Mouse (Mus musculus) hindbrain, embryonic 10.5 days (tissue): ENCODE measurements around the gene Cadm3. TPM values are rescaled to one million over a fixed set of nuclear protein-coding genes. Genes with fewer than 3 reads are reported as not detected.

Source experiments
- polyA plus RNA-seq: library from polyadenylated mRNA; unstranded; fragments of >200 nt; fragmentation: Nextera tagmentation; extraction: Ambion mirVana; gene quantifications from 2 replicates; pipeline ENCODE4 v1.2.1, GENCODE M21; 2016

Cadm3 gene
- polyA plus RNA-seq, 1 experiment from 2014 or later: 17.7 TPM

Other genes starting within 250 kb of the Cadm3 start
- gene Olfr1408, start 230.3 kb downstream of the Cadm3 start, polyA plus RNA-seq: not detected in 2 replicates
- gene Olfr1406, start 177.1 kb downstream of the Cadm3 start, polyA plus RNA-seq: not detected in 2 replicates
- gene Olfr218, start 169.9 kb downstream of the Cadm3 start, polyA plus RNA-seq: not detected in 2 replicates
- gene Olfr1404, start 155.3 kb downstream of the Cadm3 start, polyA plus RNA-seq: not detected in 2 replicates
- gene Fcer1a, start 140.5 kb downstream of the Cadm3 start, polyA plus RNA-seq: not detected in 2 replicates
- not detected in 2 replicates for gene Olfr418, start 101.7 kb downstream of the Cadm3 start, polyA plus RNA-seq
- not detected in 2 replicates for gene Mptx2, start 89.9 kb downstream of the Cadm3 start, polyA plus RNA-seq
- 2.3 and 2.4 TPM in 2 replicates for gene Ackr1, start 33.9 kb downstream of the Cadm3 start, polyA plus RNA-seq
- gene Aim2, start 16.8 kb downstream of the Cadm3 start, polyA plus RNA-seq: 3.9 and 4.8 TPM in 2 replicates
- gene Ifi206, start 123.3 kb upstream of the Cadm3 start, polyA plus RNA-seq: not detected in 2 replicates
- not detected in 2 replicates for gene Ifi214, start 168.3 kb upstream of the Cadm3 start, polyA plus RNA-seq
- gene Ifi213, start 231.6 kb upstream of the Cadm3 start, polyA plus RNA-seq: not detected in 2 replicates